Mouse (Mus musculus) E14TG2a.4 (cell line): ENCODE data around the gene Pcyt2.
"Not testable (repeated sequence)": the region's sequence is repeated elsewhere in the genome, so short reads cannot be mapped to it uniquely, and the experiment has no call there.

Experiments used
- H3K27me3 ChIP-seq: 2 replicates; pipeline ENCODE4 v1.6.1; 2014; ENCODE audit warnings: low read length, control low read depth; ENCODE audit not compliant: insufficient read depth
- H3K36me3 ChIP-seq: 2 replicates; pipeline ENCODE4 v1.6.1; 2014; ENCODE audit warnings: low read length, control low read depth; ENCODE audit not compliant: insufficient read depth
- H3K4me1 ChIP-seq: replicated peaks from 2 replicates; pipeline ENCODE4 v1.6.1; 2014; ENCODE audit warnings: low read depth, low read length, control low read depth
- H3K4me3 ChIP-seq: replicated peaks from 2 replicates; pipeline ENCODE4 v1.5.1; 2014; ENCODE audit warnings: mild to moderate bottlenecking, low read length
- H3K9me3 ChIP-seq: 2 replicates; pipeline ENCODE4 v1.6.1; 2014; ENCODE audit warnings: low read length, control low read depth
- CTCF ChIP-seq: conservative IDR thresholded peaks from 2 replicates; pipeline ENCODE4 v1.5.1; 2014; ENCODE audit warnings: low read length
- NANOG ChIP-seq: IDR thresholded peaks from 2 replicates; pipeline ENCODE4 v1.6.1; 2014; ENCODE audit warnings: borderline replicate concordance, low read length, mixed read lengths
- POU5F1 ChIP-seq: IDR thresholded peaks from 2 replicates; pipeline ENCODE4 v1.6.1; 2014; ENCODE audit warnings: low read length, borderline replicate concordance

The Pcyt2 gene

GRCm38 (mm10) chr11:120600716-120601115 lies 17.0 kb downstream of the Pcyt2 start:
- H3K27me3 ChIP-seq: no peaks in the 10 kb centered on the region
- H3K4me3 ChIP-seq: no peak overlapping the region
- no peaks in the 10 kb centered on the region for H3K9me3 ChIP-seq
- no peak for TF ChIP-seq POU5F1
- no peak for TF ChIP-seq CTCF
- TF ChIP-seq NANOG: no peak
- H3K4me1 ChIP-seq: peaks cover 37% of the 10 kb centered on the region
- H3K36me3 ChIP-seq: peaks cover 82% of the 10 kb centered on the region

GRCm38 (mm10) chr11:120598990-120599549 lies 18.7 kb downstream of the Pcyt2 start:
- TF ChIP-seq CTCF (no peak), POU5F1 (no peak), NANOG (no peak)
- peak overlapping the region; percentile 96 for H3K4me3 ChIP-seq
- H3K36me3 ChIP-seq: peaks cover 82% of the 10 kb centered on the region
- H3K9me3 ChIP-seq: no peaks in the 10 kb centered on the region
- H3K4me1 ChIP-seq: peaks cover 51% of the 10 kb centered on the region
- no peaks in the 10 kb centered on the region for H3K27me3 ChIP-seq

GRCm38 (mm10) chr11:120598283-120598989 lies 19.3 kb downstream of the Pcyt2 start, which contains the start of the genes Alyref and Anapc11:
Gene Alyref (minus strand): TSS chr11:120598365.
Gene Anapc11 (plus strand): TSS chr11:120598421.
- H3K9me3 ChIP-seq: no peaks in the 10 kb centered on the region
- TF ChIP-seq NANOG: no peak
- H3K27me3 ChIP-seq: no peaks in the 10 kb centered on the region
- peak within 1 kb of the TSS; percentile 96 for H3K4me3 ChIP-seq
- H3K4me1 ChIP-seq: peaks cover 56% of the 10 kb centered on the region
- peaks cover 82% of the 10 kb centered on the region for H3K36me3 ChIP-seq

GRCm38 (mm10) chr11:120597240-120598235 lies 20.2 kb downstream of the Pcyt2 start:
- H3K4me1 ChIP-seq: peaks cover 61% of the 10 kb centered on the region

GRCm38 (mm10) chr11:120588531-120588930 lies 29.2 kb downstream of the Pcyt2 start:
- peaks cover 6% of the 10 kb centered on the region for H3K4me1 ChIP-seq
- peaks cover 87% of the 10 kb centered on the region for H3K36me3 ChIP-seq
- no peak overlapping the region for H3K4me3 ChIP-seq
- H3K27me3 ChIP-seq: no peaks in the 10 kb centered on the region
- no peak for TF ChIP-seq POU5F1
- TF ChIP-seq NANOG: no peak
- no peak for TF ChIP-seq CTCF
- H3K9me3 ChIP-seq: no peaks in the 10 kb centered on the region

More at GRCm38 (mm10) chr11:120597240-120598235, 20.2 kb downstream of the Pcyt2 start:
- Histone ChIP-seq H3K36me3 (peaks cover 82% of the 10 kb centered on the region), H3K9me3 (no peaks in the 10 kb centered on the region), H3K27me3 (no peaks in the 10 kb centered on the region), H3K4me3 (peak overlapping the region; percentile 96)
- TF ChIP-seq POU5F1 (no peak), CTCF (no peak), NANOG (no peak)

GRCm38 (mm10) chr11:120583937-120584336 lies 33.8 kb downstream of the Pcyt2 start:
- H3K9me3 ChIP-seq: no peaks in the 10 kb centered on the region
- H3K4me3 ChIP-seq: no peak overlapping the region
- no peaks in the 10 kb centered on the region for H3K27me3 ChIP-seq
- H3K36me3 ChIP-seq: peaks cover 58% of the 10 kb centered on the region
- TF ChIP-seq CTCF: peak; percentile 10; the same call in 1 of the 2 replicates
- TF ChIP-seq NANOG: no peak
- no peak for TF ChIP-seq POU5F1
- peaks cover 29% of the 10 kb centered on the region for H3K4me1 ChIP-seq

- not testable (repeated sequence) for H3K9me3 ChIP-seq, H3K27me3 ChIP-seq, H3K4me3 ChIP-seq
- H3K36me3 ChIP-seq: peaks cover 58% of the 10 kb centered on the region
- H3K4me1 ChIP-seq: peaks cover 39% of the 10 kb centered on the region
Observed at GRCm38 (mm10) chr11:120582982-120583293, 34.8 kb downstream of the Pcyt2 start.

GRCm38 (mm10) chr11:120582268-120582981 lies 35.3 kb downstream of the Pcyt2 start:
- Histone ChIP-seq H3K4me3 (peak overlapping the region; percentile 96), H3K27me3 (no peaks in the 10 kb centered on the region), H3K4me1 (peaks cover 44% of the 10 kb centered on the region), H3K36me3 (peaks cover 58% of the 10 kb centered on the region), H3K9me3 (no peaks in the 10 kb centered on the region)
- TF ChIP-seq NANOG (no peak), POU5F1 (no peak), CTCF (peak; percentile 86)
